Comparison of ENCODE assay signal across 9 mouse cellular contexts in genomic region chr15:8706178-8706577, GRCm38 (mm10). TPM values are rescaled to one million over a fixed set of nuclear protein-coding genes. Genes with fewer than 3 reads are reported as not detected.
DNase-seq lines count a peak whose midpoint lies in the region; ATAC-seq and TF ChIP-seq lines count a peak whose summit lies in the region.
"Had no signal": no experiment of that assay in that cellular context is flagged by ENCODE, and none has a peak within 500 bp of the region (broad histone marks: within the 10 kb centered on the region; RNA-seq: fewer than 3 reads in every experiment).

No protein-coding gene starts in this region.

- H3K9me3 ChIP-seq in hindbrain, postnatal 0 days (ENCODE audit: low read length) = no peaks in the 10 kb centered on the region

- no peak for TF ChIP-seq POLR2A in cerebellum, adult 2 months (IDR thresholded peaks at IDR 0.05; ENCODE audit: borderline replicate concordance, insufficient read depth, low read length)

- 31% methylated on average over 4 of the region's 4 CpGs for WGBS in cerebellum, adult 2 months
- 41% methylated on average over 4 of the region's 4 CpGs for WGBS in hindbrain, postnatal 0 days

- TF ChIP-seq CTCF in cerebellum, adult 2 months (IDR thresholded peaks at IDR 0.05; ENCODE audit: borderline replicate concordance, insufficient read depth, low read depth, low read length) = no peak
- TF ChIP-seq CTCF in hindbrain, postnatal 0 days (IDR thresholded peaks at IDR 0.05; ENCODE audit: low read depth) = no peak

- DNase-seq in layer of hippocampus, adult 11-12 months (ENCODE audit: low spot score) = peak; percentile 68
- no peak for DNase-seq in layer of hippocampus, adult 9-10 months (ENCODE audit: low spot score)
- DNase-seq in cerebellum, adult 2 months = peak; percentile 31 to 51
- peak; percentile 85 for DNase-seq in hindbrain, postnatal 0 days (ENCODE audit: low spot score)
- DNase-seq in right cerebral cortex, adult 2 months (ENCODE audit: low spot score in 2 of 2) = peak; percentile 35 to 63
- DNase-seq: heart, postnatal 10 days; liver, postnatal 0 days had no signal

- H3K27ac ChIP-seq in cerebellum, adult 2 months (ENCODE audit: insufficient read depth, low read length) = no peak overlapping the region
- H3K27ac ChIP-seq in hindbrain, postnatal 0 days = peak overlapping the region; percentile 13; the same call in 1 of the 2 replicates

- H3K36me3 ChIP-seq in hindbrain, postnatal 0 days (ENCODE audit: insufficient read depth, low read length) = no peaks in the 10 kb centered on the region

- peak; percentile 65 for ATAC-seq in hindbrain, postnatal 0 days
- ATAC-seq in erythroblast, adult 5-6 weeks (replicated peaks; ENCODE audit: low FRiP score, poor library complexity, severe bottlenecking) = no peak
- ATAC-seq in inflammation-experienced regulatory T-cells, adult 6 months = no peak
- ATAC-seq: liver, postnatal 0 days had no signal

- H3K4me3 ChIP-seq in cerebellum, adult 2 months (replicated peaks; ENCODE audit: insufficient read depth, low read depth, low read length) = no peak overlapping the region
- no peak overlapping the region for H3K4me3 ChIP-seq in hindbrain, postnatal 0 days (ENCODE audit: low read length)

- no peaks in the 10 kb centered on the region for H3K4me1 ChIP-seq in cerebellum, adult 2 months (ENCODE audit: control insufficient read depth, insufficient read depth, low read length)
- H3K4me1 ChIP-seq in hindbrain, postnatal 0 days (ENCODE audit: insufficient read depth, low read length) = peaks cover 4% of the 10 kb centered on the region

- H3K4me2 ChIP-seq in hindbrain, postnatal 0 days (ENCODE audit: low read depth, low read length) = peak overlapping the region; percentile 34

- H3K9ac ChIP-seq in hindbrain, postnatal 0 days (replicated peaks; ENCODE audit: low read length) = no peak overlapping the region
- H3K9ac ChIP-seq: liver, postnatal 0 days had no signal

- H3K27me3 ChIP-seq in cerebellum, adult 2 months (ENCODE audit: control insufficient read depth, insufficient read depth, low read length) = no peaks in the 10 kb centered on the region
- H3K27me3 ChIP-seq in hindbrain, postnatal 0 days (ENCODE audit: insufficient read depth, low read length) = no peaks in the 10 kb centered on the region

RNA-seq across cellular contexts. Expression of gene Slc1a3, which starts 4.4 kb away (rescaled TPM):
- polyA plus RNA-seq in cerebellum, adult 2 months (2012; rRNA removed) = 373 and 443 TPM in 2 replicates
- 320 and 325 TPM in 2 replicates for total RNA-seq in hindbrain, postnatal 0 days (2014; rRNA removed)
- polyA plus RNA-seq in hindbrain, postnatal 0 days (2015; fragmentation: Nextera tagmentation; extraction: Ambion mirVana) = 288 and 331 TPM in 2 replicates
- 0.38 and 0.84 TPM in 2 replicates for total RNA-seq in erythroblast, adult 5-6 weeks (2015; ENCODE audit: low replicate concordance)
- total RNA-seq in erythroblast, adult 5-6 weeks (2017; ENCODE audit: low replicate concordance) = 0.34 and 1.5 TPM in 2 replicates
- under 1 TPM in 2 of 3 experiments, not detected in 1; 0.36 to 0.44 TPM for polyA plus RNA-seq in inflammation-experienced regulatory T-cells, adult 6 months (2017; shearing (Covaris generic))

Comparison
In these comparisons a context has a peak if more than half of its experiments do, and no peak if none do; other contexts are left out.
1. RNA of gene Slc1a3, which starts 4.4 kb away (polyA plus RNA-seq): 373 to 443 TPM in cerebellum, adult 2 months and 288 to 331 TPM in hindbrain, postnatal 0 days; 0.36 to 0.44 TPM in inflammation-experienced regulatory T-cells, adult 6 months; every median in the first group is over 100 times any median in the second.